Mouse (Mus musculus) layer of hippocampus, postnatal 36 days (tissue): Measurements from ENCODE around the gene Plch1. TPM values are rescaled to one million over a fixed set of nuclear protein-coding genes. Genes with fewer than 3 reads are reported as not detected.

Experiments used
- DNase-seq, 2 experiments: peaks; one replicate each; pipeline ENCODE4 v3.0.0; 2022
- total RNA-seq, 2 experiments: library from RNA; stranded (reverse); gene quantifications; 2 replicates each; pipeline ENCODE4 v1.2.3; 2021

Plch1 gene
- total RNA-seq, 2 experiments from 2014 or later: 4.7 to 6.2 TPM

DNA sequence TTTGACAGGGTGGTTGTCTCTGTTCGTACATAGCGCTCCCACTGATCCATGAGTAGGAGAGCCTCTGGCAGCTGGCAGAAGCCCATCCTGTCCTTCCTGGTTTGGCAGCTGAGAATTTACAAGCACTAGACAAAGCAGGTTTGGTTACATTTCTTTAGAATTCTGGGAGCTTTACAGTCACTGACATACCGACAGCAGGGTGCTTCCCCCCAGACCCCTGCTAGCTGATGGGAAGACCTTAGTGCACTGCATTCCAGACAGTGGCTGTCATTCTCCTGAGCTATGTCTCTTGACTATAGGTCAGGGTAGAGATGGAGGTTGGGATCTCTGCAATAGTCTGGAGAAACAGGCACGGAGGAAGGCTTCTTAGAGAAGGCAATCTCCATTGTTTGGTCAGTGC, 230.5 kb downstream of the Plch1 start:
- no peak for DNase-seq

DNA sequence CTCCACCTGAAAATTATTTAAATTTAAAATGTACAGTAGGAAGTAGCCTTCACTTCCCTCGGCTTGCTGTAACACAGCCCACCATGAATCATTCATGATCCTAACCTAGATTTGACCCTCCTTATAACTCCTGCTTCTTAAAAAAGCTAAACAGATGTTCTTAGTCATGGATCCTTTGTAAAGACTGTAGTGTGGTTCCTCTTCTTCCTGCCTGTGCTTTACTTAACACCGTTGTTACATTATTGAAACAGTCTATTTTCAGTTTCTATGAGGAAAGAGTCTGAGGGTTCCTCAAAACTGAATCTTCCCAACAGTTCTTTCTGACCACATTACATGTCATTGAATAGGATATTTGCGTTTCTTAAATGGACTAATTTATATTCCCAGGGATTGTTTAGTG, 234.0 kb downstream of the Plch1 start:
- DNase-seq: no peak

- DNase-seq: peak; percentile 19 to 26
These were observed 234.6 kb downstream of the Plch1 start for GRCm38 (mm10) chr3:63664575-63665243.

Other genes starting within 250 kb of the Plch1 start
- gene E130311K13Rik, start 30.0 kb upstream of the Plch1 start, total RNA-seq: 10 to 100 TPM; 12.5 to 13.4 TPM
- gene Slc33a1, start 65.3 kb upstream of the Plch1 start, total RNA-seq: 10 to 100 TPM; 29.1 to 31.0 TPM
- gene Gmps, start 76.6 kb upstream of the Plch1 start, total RNA-seq: 10 to 100 TPM; 47.9 to 49.8 TPM
- under 1 TPM; 0.30 to 0.45 TPM for gene Vmn2r1, start 182.1 kb upstream of the Plch1 start, total RNA-seq
- gene Vmn2r2, start 242.5 kb upstream of the Plch1 start, total RNA-seq: not detected